Mouse (Mus musculus) spleen, postnatal 14 days (tissue): Measurements from ENCODE around the gene Fbxw13.
"Not testable (repeated sequence)": the region's sequence is repeated elsewhere in the genome, so short reads cannot be mapped to it uniquely, and the experiment has no call there.

ENCODE experiments used
- DNase-seq, 2 experiments: peaks; one replicate each; pipeline ENCODE4 v3.0.0; 2021 to 2022; ENCODE audit warnings: low spot score in 2 of 2

The Fbxw13 gene

GRCm38 (mm10) chr9:109195875-109196274 lies at the start of gene Fbxw13:
Gene Fbxw13 (minus strand): TSS chr9:109195975.
- DNase-seq = not testable (repeated sequence)

- no peak for DNase-seq
These were observed 38.9 kb upstream of the Fbxw13 start, which contains the start of gene Fbxw20 for GRCm38 (mm10) chr9:109234654-109235053. Gene Fbxw20 (minus strand): TSS chr9:109234754.

GRCm38 (mm10) chr9:109218449-109218848 lies 22.7 kb upstream of the Fbxw13 start:
- no peak for DNase-seq

DNA sequence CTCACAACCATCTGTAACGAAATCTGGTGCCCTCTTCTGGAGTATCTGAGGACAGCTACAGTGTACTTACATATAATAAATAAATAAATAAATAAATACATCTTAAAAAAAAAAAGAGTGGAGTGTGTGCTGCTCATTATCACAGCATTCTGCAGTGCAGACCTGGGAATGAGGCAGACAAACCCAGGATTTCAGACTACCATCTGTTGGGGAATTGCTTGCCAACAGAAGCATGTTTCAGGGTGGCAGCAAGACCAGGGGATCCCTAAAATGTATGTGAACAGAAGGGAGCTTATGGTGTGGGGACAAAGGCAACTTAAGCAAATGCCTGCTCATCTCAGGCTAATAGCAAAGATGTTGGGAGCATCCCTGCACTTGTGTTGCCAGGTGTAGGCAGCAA lies 5.6 kb upstream of the Fbxw13 start:
- DNase-seq = not testable (repeated sequence)

- no peak for DNase-seq
These were observed 4.6 kb upstream of the Fbxw13 start for GRCm38 (mm10) chr9:109200349-109200748.

- DNase-seq = no peak
These were observed 3.6 kb upstream of the Fbxw13 start for GRCm38 (mm10) chr9:109199353-109199752.

DNA sequence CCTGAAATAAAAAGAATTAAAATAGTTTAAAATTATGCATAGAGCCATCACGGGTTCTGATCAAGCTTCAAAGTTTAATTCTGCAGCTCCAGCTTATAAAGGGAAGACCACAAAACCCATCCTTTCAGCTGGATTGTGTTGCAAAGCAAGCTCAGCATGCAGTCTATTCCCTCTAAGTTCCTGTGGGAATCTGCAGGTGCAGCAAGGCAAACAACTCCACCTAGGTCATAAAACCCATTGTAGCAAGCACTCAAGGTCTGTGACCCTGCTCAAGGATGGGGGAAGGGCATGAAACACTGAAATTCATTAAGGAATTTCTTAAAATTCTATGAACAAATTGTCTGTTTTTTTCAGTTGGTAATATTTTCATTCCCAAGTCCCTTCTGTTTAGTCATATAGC lies 18.6 kb downstream of the Fbxw13 start:
- no peak for DNase-seq

DNA sequence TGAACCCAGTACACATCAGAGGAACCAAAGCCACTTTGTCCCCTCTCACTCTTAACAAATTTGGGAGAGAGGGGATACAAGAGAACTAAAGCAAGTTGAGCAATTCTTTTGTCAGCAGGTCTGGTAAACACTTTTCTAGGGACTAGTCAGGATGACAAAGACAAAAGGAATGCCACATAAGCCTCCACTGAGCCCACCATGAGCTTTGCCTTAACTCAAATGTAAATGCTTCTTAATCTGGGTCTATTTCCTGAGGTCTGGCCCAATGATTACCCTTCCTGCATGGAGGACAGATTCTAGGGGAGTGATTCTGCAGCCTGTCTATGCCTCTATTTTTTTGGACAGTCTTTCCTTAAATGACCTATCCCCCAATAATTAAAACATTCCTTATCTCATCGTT lies 19.5 kb downstream of the Fbxw13 start:
- DNase-seq = no peak

DNA sequence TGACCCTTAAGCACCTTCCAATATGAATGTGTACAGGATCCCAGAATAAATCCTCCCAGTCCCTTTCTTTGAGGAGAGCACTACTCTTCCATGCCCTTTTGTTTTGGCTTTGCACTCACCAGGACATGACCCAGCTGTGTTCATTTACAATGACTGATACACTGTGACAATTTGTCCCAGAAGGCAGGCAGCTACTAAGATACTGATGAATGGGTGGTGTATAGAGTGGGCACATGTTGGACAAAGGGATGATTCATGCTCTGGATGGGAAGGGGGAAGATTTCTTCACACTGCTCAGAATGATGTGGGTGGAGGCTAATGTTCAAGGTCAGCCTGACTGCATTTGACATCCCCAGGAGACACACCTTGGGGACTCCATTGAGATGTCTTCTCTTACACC lies 28.5 kb downstream of the Fbxw13 start:
- no peak for DNase-seq

- no peak for DNase-seq
These were observed 33.8 kb downstream of the Fbxw13 start, which contains the start of gene Fbxw21 for GRCm38 (mm10) chr9:109161941-109162340. Gene Fbxw21 (minus strand): TSS chr9:109162041.

GRCm38 (mm10) chr9:109140414-109140813 lies 55.4 kb downstream of the Fbxw13 start:
- DNase-seq = not testable (repeated sequence)

DNA sequence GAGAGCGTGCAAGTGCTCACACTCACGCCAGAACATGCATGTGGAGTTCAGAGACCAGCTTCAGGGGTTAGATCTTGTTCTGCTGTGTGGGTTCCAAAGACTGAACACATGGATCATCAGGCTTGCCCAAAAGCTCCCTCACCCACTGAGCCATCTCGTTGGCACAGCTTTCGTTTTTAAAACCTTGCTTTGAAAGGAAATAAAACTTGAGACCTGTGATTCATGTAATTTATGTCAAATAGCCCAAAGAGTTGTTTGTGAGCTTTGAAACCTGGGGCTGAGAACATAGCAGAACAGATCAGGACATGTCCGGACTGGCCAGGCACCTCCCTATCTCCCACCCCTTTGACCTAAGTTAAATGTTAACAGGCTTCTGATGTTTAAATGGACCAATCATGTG lies 65.7 kb downstream of the Fbxw13 start:
- no peak for DNase-seq
